Mouse (Mus musculus): ENCODE results near the gene Prim2.
"Not testable (repeated sequence)": the region's sequence is repeated elsewhere in the genome, so short reads cannot be mapped to it uniquely, and the experiment has no call there.

Gene Prim2

GRCm38 (mm10) chr1:33650875-33651274, 18.7 kb downstream of the Prim2 start:
- DNase-seq (ENCODE audit: low read depth, low spot score): no peak

- DNase-seq (ENCODE audit: low read depth, low spot score): no peak
Observed at GRCm38 (mm10) chr1:33649534-33650108, 20.0 kb downstream of the Prim2 start.

- DNase-seq (ENCODE audit: low read depth, low spot score): no peak
Observed at GRCm38 (mm10) chr1:33649021-33649420, 20.6 kb downstream of the Prim2 start.

- no peak for DNase-seq (ENCODE audit: low read depth, low spot score)
Observed at GRCm38 (mm10) chr1:33647661-33648060, 21.9 kb downstream of the Prim2 start.

- no peak for DNase-seq (ENCODE audit: low read depth, low spot score)
Observed at GRCm38 (mm10) chr1:33647173-33647572, 22.4 kb downstream of the Prim2 start.

- no peak for DNase-seq (ENCODE audit: low read depth, low spot score)
Observed at GRCm38 (mm10) chr1:33645689-33646088, 23.9 kb downstream of the Prim2 start.

- no peak for DNase-seq (ENCODE audit: low read depth, low spot score)
Observed at GRCm38 (mm10) chr1:33641139-33641538, 28.5 kb downstream of the Prim2 start.

- no peak for DNase-seq (ENCODE audit: low read depth, low spot score)
Observed at GRCm38 (mm10) chr1:33640089-33640488, 29.5 kb downstream of the Prim2 start.

- no peak for DNase-seq (ENCODE audit: low read depth, low spot score)
Observed at GRCm38 (mm10) chr1:33639234-33639633, 30.4 kb downstream of the Prim2 start.

- no peak for DNase-seq (ENCODE audit: low read depth, low spot score)
Observed at GRCm38 (mm10) chr1:33637827-33638226, 31.8 kb downstream of the Prim2 start.

GRCm38 (mm10) chr1:33636421-33637195, 33.0 kb downstream of the Prim2 start:
- DNase-seq (ENCODE audit: low read depth, low spot score): no peak

GRCm38 (mm10) chr1:33631002-33631618, 38.5 kb downstream of the Prim2 start:
- DNase-seq (ENCODE audit: low read depth, low spot score): not testable (repeated sequence)

- no peak for DNase-seq (ENCODE audit: low read depth, low spot score)
Observed at GRCm38 (mm10) chr1:33627803-33628202, 41.8 kb downstream of the Prim2 start.

GRCm38 (mm10) chr1:33627070-33627469, 42.5 kb downstream of the Prim2 start:
- no peak for DNase-seq (ENCODE audit: low read depth, low spot score)

GRCm38 (mm10) chr1:33624900-33625299, 44.7 kb downstream of the Prim2 start:
- DNase-seq (ENCODE audit: low read depth, low spot score): no peak

- no peak for DNase-seq (ENCODE audit: low read depth, low spot score)
Observed at GRCm38 (mm10) chr1:33624441-33624840, 45.2 kb downstream of the Prim2 start.

GRCm38 (mm10) chr1:33621791-33622190, 47.8 kb downstream of the Prim2 start:
- DNase-seq (ENCODE audit: low read depth, low spot score): no peak

- DNase-seq (ENCODE audit: low read depth, low spot score): no peak
Observed at GRCm38 (mm10) chr1:33620091-33620788, 49.4 kb downstream of the Prim2 start.

- not testable (repeated sequence) for DNase-seq (ENCODE audit: low read depth, low spot score)
Observed at GRCm38 (mm10) chr1:33616642-33617041, 53.0 kb downstream of the Prim2 start.

- no peak for DNase-seq (ENCODE audit: low read depth, low spot score)
Observed at GRCm38 (mm10) chr1:33612100-33612499, 57.5 kb downstream of the Prim2 start.

GRCm38 (mm10) chr1:33610026-33610721, 59.4 kb downstream of the Prim2 start:
- DNase-seq (ENCODE audit: low read depth, low spot score): no peak

GRCm38 (mm10) chr1:33608133-33608532, 61.5 kb downstream of the Prim2 start:
- no peak for DNase-seq (ENCODE audit: low read depth, low spot score)
